Mouse (Mus musculus): ENCODE data around the gene Macf1.

DNA sequence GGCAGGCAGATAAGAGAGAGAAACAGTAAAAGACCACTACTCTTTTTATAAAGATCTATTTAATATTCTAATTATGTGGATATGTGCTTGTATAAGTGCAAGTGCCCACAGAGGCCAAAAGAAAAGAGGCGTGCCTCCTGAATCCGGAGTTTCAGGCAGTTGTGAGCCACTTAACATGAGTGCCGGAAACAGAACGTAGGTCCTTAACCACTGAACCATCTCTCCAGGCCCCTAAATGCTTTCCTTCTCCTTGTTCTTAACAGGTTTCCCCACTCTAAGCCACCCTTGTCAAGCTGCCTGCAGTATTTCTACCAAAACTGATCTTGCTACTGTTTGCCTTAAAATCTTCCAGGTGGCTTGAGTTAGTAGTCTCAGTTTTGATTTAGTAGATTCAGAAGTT is 123.3 kb downstream of the Macf1 start:
- TF ChIP-seq CTCF (IDR thresholded peaks at IDR 0.05; ENCODE audit: extremely low read depth, insufficient read length, insufficient replicate concordance, low read depth, low read length) (no peak), POLR2A (IDR thresholded peaks at IDR 0.05; ENCODE audit: low read depth, low read length) (no peak)
